Mouse (Mus musculus): Measurements from ENCODE around the gene Eya2.

The Eya2 gene

DNA sequence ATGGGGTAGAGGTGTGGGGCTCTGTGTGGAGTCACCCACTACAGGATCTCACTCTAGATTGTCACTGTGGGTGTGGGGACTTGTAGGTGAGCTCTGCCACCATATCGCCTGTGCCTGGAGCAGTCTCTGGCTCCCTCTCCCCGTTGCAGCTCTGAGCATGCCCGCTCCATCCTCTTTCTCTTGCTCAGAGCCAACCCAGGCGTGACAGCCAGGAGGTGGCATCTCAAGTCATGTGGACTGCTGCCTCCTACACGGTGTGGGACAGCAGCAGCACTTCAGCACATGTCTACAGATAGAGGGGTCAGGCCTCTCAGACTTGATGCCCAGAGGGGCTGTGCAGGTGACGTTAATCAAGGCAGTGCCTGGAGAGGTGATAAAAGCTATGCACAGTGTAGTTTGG lies 57.4 kb downstream of the Eya2 start:
- no peak for DNase-seq (ENCODE audit: low spot score)

- DNase-seq (ENCODE audit: low spot score) = no peak
Observed at GRCm38 (mm10) chr2:165653001-165653921, 58.4 kb downstream of the Eya2 start.

GRCm38 (mm10) chr2:165654151-165654550 lies 59.3 kb downstream of the Eya2 start:
- no peak for DNase-seq (ENCODE audit: low spot score)

DNA sequence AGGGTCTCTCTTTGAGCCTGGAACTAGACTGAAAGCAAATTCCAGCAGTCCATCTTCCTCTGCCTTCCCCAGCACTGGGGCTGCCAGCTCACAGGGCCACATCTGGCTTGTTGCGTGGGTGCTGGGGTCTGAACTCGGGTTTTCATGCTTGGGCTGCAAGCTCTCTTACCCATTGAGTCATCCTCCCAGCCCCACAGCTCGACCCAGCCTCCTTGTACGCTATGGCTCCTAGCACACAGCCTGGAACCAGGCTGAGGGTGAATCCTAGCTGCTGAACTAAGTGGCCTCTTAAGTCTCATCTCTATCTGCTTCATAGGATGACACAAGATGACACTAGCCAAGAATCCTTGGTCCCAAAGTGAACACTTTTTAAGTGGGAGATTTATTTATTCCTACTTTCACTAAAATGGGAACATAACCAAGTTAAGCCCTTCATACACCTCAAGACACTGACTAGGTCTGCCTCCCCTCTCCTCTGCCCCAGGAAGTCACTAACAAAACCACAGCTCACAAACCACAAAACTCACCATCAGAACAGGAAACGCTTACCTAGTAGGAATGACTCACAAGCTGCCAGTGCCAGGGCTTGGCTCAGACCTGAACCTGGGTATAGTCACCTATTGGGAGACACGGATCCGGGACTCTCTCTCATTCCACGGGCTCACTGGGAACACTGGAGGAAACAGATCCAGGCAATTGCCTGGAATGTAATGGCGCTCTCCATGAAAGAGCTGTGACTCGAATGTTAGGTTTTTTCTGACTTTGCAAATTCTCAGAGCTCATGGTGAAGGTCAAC lies 60.1 kb downstream of the Eya2 start:
- no peak for DNase-seq (ENCODE audit: low spot score)

GRCm38 (mm10) chr2:165656541-165656940 lies 61.7 kb downstream of the Eya2 start:
- DNase-seq (ENCODE audit: low spot score) = no peak

DNA sequence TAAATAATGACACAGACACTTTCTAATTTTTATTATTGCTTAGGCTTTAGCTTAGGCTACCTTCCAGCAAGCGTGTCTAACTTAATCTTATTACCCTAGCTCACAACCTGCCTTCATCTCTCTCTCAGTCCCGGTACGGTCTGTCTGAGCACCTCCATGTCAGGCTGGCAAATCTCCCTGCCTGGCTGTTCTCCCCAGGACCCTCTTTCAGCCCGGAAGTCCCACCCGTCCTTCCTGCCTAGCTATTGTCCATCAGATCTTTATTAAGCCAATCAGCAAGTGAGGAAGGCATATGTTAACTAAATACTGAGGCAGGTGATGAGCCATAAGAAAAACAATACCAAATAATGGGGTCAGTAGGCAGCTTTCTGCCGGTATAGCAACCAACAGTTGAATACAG lies 62.1 kb downstream of the Eya2 start:
- no peak for DNase-seq (ENCODE audit: low spot score)

- no peak for DNase-seq (ENCODE audit: low spot score)
Observed at GRCm38 (mm10) chr2:165659552-165659951, 64.7 kb downstream of the Eya2 start.

DNA sequence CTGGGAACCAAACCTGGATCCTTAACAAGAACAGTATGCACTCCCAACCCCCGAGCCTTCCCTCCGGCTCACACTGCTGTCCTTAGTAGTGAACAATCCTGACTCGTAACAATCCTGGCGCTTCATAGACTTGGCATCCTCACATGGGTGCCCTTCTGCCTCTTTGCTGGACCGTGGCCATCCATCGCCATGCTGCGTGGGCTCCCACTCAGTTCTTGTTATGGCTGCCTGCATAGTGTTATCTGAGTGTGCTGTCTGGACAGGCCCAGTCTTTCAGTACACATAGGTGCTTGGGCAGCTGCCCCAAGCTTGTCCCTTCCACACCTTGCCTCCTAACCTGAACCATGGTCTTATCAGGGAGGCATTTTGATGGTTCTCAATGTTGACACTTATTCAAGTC lies 68.4 kb downstream of the Eya2 start:
- no peak for DNase-seq (ENCODE audit: low spot score)

DNA sequence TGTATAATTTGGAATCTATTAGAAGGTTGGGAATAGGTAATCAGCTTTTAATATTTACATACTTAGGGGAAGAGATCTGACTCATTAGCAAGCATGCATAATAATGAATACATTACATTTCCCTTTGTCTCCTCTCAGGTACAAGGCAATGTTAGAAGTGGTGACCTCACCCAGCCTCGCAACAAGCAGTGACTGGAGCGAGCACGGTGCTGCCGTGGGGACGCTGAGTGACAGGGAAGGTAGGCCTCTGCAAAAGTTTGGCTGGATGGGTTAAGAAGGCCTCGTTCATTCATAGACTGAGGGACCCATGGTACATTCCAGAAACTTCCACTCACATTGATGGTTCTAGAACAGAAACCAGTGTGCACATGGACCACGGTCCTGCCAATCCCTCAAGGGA lies 69.8 kb downstream of the Eya2 start:
- DNase-seq (ENCODE audit: low spot score) = no peak

DNA sequence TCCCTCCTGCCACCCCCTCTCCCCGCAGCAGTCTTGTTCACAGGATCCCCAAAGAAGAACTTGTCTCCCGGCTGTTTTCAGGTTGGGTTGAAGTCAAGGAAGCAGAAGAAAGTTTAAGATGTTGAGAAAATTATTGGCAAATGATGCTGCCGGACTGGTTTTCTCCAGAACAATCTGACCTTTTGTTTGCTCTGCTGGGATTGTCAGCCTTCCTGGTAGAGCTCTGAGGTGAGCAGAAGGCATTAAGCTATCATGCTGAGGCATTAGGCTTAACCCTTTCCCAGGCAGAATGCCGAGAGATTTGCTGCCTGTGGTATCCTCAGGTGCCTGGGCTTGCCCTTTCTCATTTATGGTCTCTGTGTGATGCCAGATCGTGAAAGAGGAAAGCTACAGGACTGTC lies 70.3 kb downstream of the Eya2 start:
- DNase-seq (ENCODE audit: low spot score) = no peak

- DNase-seq (ENCODE audit: low spot score) = no peak
Observed at GRCm38 (mm10) chr2:165667096-165667495, 72.3 kb downstream of the Eya2 start.

GRCm38 (mm10) chr2:165682719-165683118 lies 87.9 kb downstream of the Eya2 start:
- DNase-seq (ENCODE audit: low spot score) = no peak

GRCm38 (mm10) chr2:165687516-165687915 lies 92.7 kb downstream of the Eya2 start:
- DNase-seq (ENCODE audit: low spot score) = no peak

GRCm38 (mm10) chr2:165688896-165689295 lies 94.1 kb downstream of the Eya2 start:
- no peak for DNase-seq (ENCODE audit: low spot score)

GRCm38 (mm10) chr2:165691016-165691415 lies 96.2 kb downstream of the Eya2 start:
- no peak for DNase-seq (ENCODE audit: low spot score)

DNA sequence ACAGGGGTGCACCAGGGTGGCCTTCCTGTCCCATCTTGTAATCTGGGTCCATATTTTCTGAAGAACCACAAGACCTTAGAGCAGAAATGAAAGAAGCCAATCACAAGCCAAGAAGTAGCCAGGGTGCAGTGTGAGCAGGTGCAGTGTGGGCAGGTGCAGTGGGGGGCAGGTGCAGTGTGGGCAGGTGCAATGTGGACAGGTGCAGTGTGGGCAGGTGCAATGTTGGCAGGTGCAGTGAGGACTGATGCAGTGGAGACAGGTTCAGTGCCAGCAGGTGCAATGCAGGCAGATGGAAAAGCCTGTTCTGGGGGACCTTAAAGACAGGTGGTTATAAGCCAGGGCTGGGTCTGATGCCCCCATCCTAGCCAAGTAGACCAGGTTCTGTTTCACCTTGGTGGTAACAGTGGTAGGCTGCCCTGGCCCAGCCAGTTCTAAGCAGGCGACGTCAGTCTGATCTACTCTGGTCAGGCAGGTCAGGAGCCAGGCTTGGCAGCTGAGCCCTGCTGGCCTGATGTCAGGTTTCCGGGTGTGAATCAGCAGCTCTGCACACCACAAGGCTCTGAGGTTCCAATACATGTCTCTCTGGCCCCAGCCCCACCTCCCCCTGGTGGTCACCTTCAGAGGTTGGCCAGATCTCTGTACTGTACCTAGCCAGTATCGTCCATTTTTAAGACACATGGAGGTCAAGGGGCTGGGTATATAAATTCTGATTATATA lies 98.3 kb downstream of the Eya2 start:
- no peak for DNase-seq (ENCODE audit: low spot score)

GRCm38 (mm10) chr2:165694767-165695166 lies 99.9 kb downstream of the Eya2 start:
- DNase-seq (ENCODE audit: low spot score) = no peak

- DNase-seq (ENCODE audit: low spot score) = no peak
Observed at GRCm38 (mm10) chr2:165700252-165700908, 105.5 kb downstream of the Eya2 start.

DNA sequence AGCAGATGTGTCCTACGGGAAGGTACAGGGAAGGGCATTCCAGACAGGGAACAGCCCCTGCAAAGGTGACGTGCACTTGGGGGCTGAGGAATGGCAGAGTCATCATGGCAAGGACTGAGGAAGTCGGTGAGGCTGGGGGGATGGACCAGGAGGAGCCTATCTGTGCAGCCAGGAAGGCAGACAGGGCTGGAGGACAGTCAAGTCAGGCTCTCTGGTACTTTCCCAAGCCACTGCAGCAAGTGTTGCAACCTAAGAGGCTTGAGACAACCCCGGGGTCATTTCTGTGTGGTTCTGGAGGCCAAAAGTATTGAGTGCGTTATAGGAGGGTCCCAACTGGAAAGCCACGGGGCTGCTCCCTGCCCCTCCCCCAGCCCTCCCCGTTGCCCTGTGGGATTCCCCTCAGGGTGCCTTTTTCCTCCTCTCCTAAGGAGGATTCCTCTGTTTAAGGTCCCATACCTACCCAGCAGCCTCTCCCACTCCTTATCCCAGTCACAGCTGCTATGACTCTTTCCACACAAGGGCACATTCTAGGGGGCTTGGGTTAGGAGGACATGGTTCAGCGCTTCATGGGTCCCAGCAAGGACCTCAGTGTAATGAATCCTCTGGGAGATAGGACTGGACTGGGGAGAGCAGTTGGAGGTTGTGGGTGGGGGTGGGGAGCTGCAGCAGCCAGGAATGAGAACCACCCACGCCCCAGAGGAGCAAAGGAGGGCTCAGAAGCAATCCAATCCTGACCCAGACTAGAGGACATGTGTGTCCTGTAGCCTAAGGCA lies 108.4 kb downstream of the Eya2 start:
- no peak for DNase-seq (ENCODE audit: low spot score)

- DNase-seq (ENCODE audit: low spot score) = no peak
Observed at GRCm38 (mm10) chr2:165708266-165708665, 113.4 kb downstream of the Eya2 start.

GRCm38 (mm10) chr2:165716688-165717087 lies 121.9 kb downstream of the Eya2 start:
- DNase-seq (ENCODE audit: low spot score) = no peak

All from MN1 (cell line).